Mouse (Mus musculus) limb, embryonic 13.5 days (tissue): ENCODE measurements around the gene Tpgs1. TPM values are rescaled to one million over a fixed set of nuclear protein-coding genes. Genes with fewer than 3 reads are reported as not detected.

Source experiments
- ATAC-seq: fragments of 200-750 bp; cut with Nextera tagmentation; 2 replicates; pipeline ENCODE4 v1.8.0; 2017; ENCODE audit warnings: low read depth, moderate number of reproducible peaks, moderate TSS enrichment; ENCODE audit not compliant: low FRiP score
- H3K27ac ChIP-seq: fragments of 300-500 bp; sonication (generic); 2 replicates; pipeline ENCODE4 v1.5.1; 2015; ENCODE audit warnings: inconsistent platforms, mild to moderate bottlenecking, moderate library complexity
- H3K27me3 ChIP-seq: fragments of 300-500 bp; sonication (generic); 2 replicates; pipeline ENCODE4 v1.6.1; 2015; ENCODE audit warnings: mild to moderate bottlenecking, inconsistent platforms
- H3K36me3 ChIP-seq: fragments of 300-500 bp; sonication (generic); 2 replicates; pipeline ENCODE4 v1.6.1; 2015; ENCODE audit warnings: inconsistent platforms, mild to moderate bottlenecking, moderate library complexity
- H3K4me1 ChIP-seq: fragments of 300-500 bp; sonication (generic); 2 replicates; pipeline ENCODE4 v1.6.1; 2015; ENCODE audit warnings: inconsistent platforms
- H3K4me2 ChIP-seq: fragments of 300-500 bp; sonication (generic); replicated peaks from 2 replicates; pipeline ENCODE4 v1.6.1; 2015; ENCODE audit warnings: inconsistent platforms, mild to moderate bottlenecking, moderate library complexity
- H3K4me3 ChIP-seq: fragments of 300-500 bp; sonication (generic); 2 replicates; pipeline ENCODE4 v1.5.1; 2015; ENCODE audit warnings: moderate library complexity, mild to moderate bottlenecking, inconsistent platforms
- H3K9ac ChIP-seq: fragments of 300-500 bp; sonication (generic); 2 replicates; pipeline ENCODE4 v1.6.1; 2015; ENCODE audit warnings: mild to moderate bottlenecking, inconsistent platforms
- H3K9me3 ChIP-seq: fragments of 300-500 bp; sonication (generic); 2 replicates; pipeline ENCODE4 v1.6.1; 2016; ENCODE audit warnings: inconsistent platforms
- WGBS: fragments of 180-500 bp; shearing (Covaris S2); methylation state at CpG from one replicate; pipeline ENCODE4 v1.1.7; 2015; 5-methylcytosine and 5-hydroxymethylcytosine counted together
- polyA plus RNA-seq: library from polyadenylated mRNA; unstranded; fragments of >200 nt; fragmentation: Nextera tagmentation; extraction: Ambion mirVana; gene quantifications from 2 replicates; pipeline ENCODE4 v1.2.1, GENCODE M21; 2015

The Tpgs1 gene
- polyA plus RNA-seq, 1 experiment from 2014 or later, result 62.0 TPM

DNA sequence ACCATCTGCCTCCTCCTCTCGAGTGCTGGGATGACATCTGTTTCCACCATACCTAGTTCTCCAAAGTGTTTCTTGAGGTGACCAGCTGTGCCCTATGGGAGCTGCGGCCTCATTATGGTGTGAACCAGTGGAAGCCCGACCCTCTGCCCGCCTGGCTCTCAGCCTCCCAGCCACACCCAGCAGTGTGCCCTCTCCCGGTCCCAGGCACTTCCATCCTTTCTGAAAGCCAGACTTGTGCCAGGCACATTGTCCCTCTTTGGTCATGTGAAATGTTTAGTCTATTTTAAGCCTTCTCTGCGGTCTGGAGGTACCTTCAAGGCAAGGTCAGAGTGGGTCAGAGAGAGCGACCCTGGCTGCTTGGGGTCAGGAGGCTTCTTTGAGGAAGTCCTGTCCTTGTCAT, 54.5 kb downstream of the Tpgs1 start:
- Histone ChIP-seq H3K4me1 (no peaks in the 10 kb centered on the region), H3K27ac (no peak overlapping the region), H3K27me3 (peaks cover 20% of the 10 kb centered on the region), H3K9ac (no peak overlapping the region), H3K9me3 (no peaks in the 10 kb centered on the region), H3K4me3 (no peak overlapping the region), H3K36me3 (no peaks in the 10 kb centered on the region), H3K4me2 (no peak overlapping the region)
- 78% methylated on average over 7 of the region's 7 CpGs for WGBS
- ATAC-seq, result no peak

Other genes starting within 250 kb of the Tpgs1 start
- not detected in 2 replicates for gene Vmn2r83, start 200.6 kb upstream of the Tpgs1 start, polyA plus RNA-seq
- 22.6 and 23.2 TPM in 2 replicates for gene Plpp2, start 135.6 kb upstream of the Tpgs1 start, polyA plus RNA-seq
- 70.1 and 74.5 TPM in 2 replicates for gene Mier2, start 114.2 kb upstream of the Tpgs1 start, polyA plus RNA-seq
- not detected in 2 replicates for gene Theg, start 82.0 kb upstream of the Tpgs1 start, polyA plus RNA-seq
- gene C2cd4c, start 55.3 kb upstream of the Tpgs1 start, polyA plus RNA-seq, result 0.03 and 0.05 TPM in 2 replicates
- 11.3 and 11.9 TPM in 2 replicates for gene Shc2, start 31.5 kb upstream of the Tpgs1 start, polyA plus RNA-seq
- gene Odf3l2, start 23.6 kb upstream of the Tpgs1 start, polyA plus RNA-seq, result not detected in 2 replicates
- 7.0 and 8.2 TPM in 2 replicates for gene Madcam1, start 4.8 kb upstream of the Tpgs1 start, polyA plus RNA-seq
- gene Cdc34, start 12.8 kb downstream of the Tpgs1 start, polyA plus RNA-seq, result 116 and 123 TPM in 2 replicates
- 0.83 and 0.92 TPM in 2 replicates for gene Gzmm, start 19.7 kb downstream of the Tpgs1 start, polyA plus RNA-seq
- 761 and 775 TPM in 2 replicates for gene Bsg, start 35.1 kb downstream of the Tpgs1 start, polyA plus RNA-seq
- not detected in 2 replicates for gene Hcn2, start 47.3 kb downstream of the Tpgs1 start, polyA plus RNA-seq
- gene Polrmt, start 77.2 kb downstream of the Tpgs1 start, polyA plus RNA-seq, result 49.4 and 54.9 TPM in 2 replicates
- gene Fgf22, start 85.7 kb downstream of the Tpgs1 start, polyA plus RNA-seq, result 0.34 and 0.47 TPM in 2 replicates
- 93.0 and 95.4 TPM in 2 replicates for gene Rnf126, start 97.6 kb downstream of the Tpgs1 start, polyA plus RNA-seq
- 7.0 and 7.8 TPM in 2 replicates for gene Fstl3, start 107.9 kb downstream of the Tpgs1 start, polyA plus RNA-seq
- gene Prss57, start 121.6 kb downstream of the Tpgs1 start, polyA plus RNA-seq, result 0.11 TPM in 1 of 2 replicates, not detected in the other
- 101 TPM in 2 replicates for gene Palm, start 124.2 kb downstream of the Tpgs1 start, polyA plus RNA-seq
- gene Misp, start 151.6 kb downstream of the Tpgs1 start, polyA plus RNA-seq, result 0.90 and 1.4 TPM in 2 replicates
- 347 and 366 TPM in 2 replicates for gene Ptbp1, start 185.1 kb downstream of the Tpgs1 start, polyA plus RNA-seq
- gene Prtn3, start 205.1 kb downstream of the Tpgs1 start, polyA plus RNA-seq, result 11.1 and 11.3 TPM in 2 replicates
- 138 and 142 TPM in 2 replicates for gene Plppr3, start 205.3 kb downstream of the Tpgs1 start, polyA plus RNA-seq
- 0.29 and 0.86 TPM in 2 replicates for gene Elane, start 216.9 kb downstream of the Tpgs1 start, polyA plus RNA-seq
- gene Cfd, start 221.5 kb downstream of the Tpgs1 start, polyA plus RNA-seq, result not detected in 2 replicates
- 44.9 and 46.8 TPM in 2 replicates for gene Med16, start 239.6 kb downstream of the Tpgs1 start, polyA plus RNA-seq
- gene Gm26602, start 241.5 kb downstream of the Tpgs1 start, polyA plus RNA-seq, result 20.3 TPM in 1 of 2 replicates, not detected in the other
- gene Kiss1r, start 247.6 kb downstream of the Tpgs1 start, polyA plus RNA-seq, result 0.94 and 1.0 TPM in 2 replicates